Mouse (Mus musculus): Measurements from ENCODE around the gene Aunip.

Gene Aunip

DNA sequence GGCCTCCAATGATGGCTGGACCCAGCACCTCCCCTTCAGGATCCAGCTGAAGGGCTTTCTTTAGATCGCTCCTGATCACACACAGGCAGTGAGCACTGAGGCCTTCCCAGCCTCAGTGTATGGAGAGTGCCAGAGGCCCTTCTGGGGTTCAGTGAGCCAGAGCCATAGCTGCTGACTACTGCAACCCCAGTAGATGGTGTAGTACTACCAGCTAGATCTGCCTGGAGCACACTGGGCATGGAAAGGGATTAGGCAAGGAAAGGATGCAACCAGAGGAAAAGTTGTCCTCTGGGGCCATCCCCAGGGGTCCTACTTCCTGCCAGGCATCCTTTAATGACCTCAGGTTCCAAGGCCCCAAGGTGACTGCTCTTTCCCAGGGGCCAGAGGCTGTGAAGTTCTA lies 42.8 kb downstream of the Aunip start:
- DNase-seq (ENCODE audit: low spot score), result no peak

- peak; percentile 46 for DNase-seq (ENCODE audit: low spot score)
Observed at GRCm38 (mm10) chr4:134555956-134556580, 45.3 kb downstream of the Aunip start.

DNA sequence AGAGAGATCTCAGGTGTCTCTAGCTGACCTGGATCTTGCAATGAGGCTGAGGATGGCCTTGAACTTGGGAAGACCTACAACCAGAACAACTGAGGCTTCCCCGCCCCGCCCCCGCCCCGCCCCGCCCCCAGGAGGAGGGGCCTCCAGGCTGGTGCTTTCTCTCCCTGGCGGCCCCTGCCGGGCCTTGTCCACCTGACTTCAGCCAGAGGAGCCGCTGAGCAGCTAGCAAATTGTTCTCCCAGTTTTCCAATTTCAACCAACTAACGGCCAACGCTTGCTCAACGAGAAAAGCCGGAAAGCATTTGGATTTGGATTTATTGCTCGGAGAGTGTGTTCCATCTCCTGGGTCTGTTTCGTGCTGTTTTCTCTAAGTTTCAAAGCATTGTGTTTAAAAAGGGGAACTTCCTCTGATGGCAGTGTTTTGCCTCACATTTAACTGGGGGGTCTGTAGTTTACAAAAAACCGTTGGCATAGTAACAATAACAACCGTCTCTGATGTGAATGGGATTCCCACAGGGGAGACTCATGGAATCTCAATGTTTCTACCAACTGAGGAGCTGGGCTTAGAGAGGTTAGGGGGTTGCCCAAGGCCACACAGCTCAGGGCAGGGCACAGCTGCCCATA lies 46.9 kb downstream of the Aunip start:
- no peak for DNase-seq (ENCODE audit: low spot score)

DNA sequence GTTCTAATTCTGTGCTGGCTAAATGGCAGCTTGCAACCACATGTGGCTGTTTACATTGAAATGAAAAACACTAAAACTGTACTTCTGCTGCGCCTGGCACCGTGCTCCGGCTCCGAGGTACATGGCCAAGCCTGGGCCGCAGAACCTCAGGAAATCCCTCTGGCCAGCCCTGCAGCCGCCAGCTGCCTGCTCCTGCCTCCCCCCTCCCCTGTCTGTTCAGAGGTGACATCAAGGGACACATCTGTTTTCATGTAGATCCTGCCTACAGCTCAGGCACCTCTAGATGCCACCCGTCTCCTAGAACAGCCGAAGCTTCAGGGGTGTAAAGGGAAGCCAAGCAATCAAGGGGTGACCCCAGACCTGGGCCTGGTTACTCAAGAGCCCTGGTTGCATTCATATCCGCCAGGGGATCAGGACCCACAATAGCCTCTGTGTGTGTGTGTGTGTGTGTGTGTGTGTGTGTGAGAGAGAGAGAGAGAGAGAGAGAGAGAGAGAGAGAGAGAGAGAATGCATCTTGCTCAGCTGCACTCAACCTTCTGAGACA lies 47.8 kb downstream of the Aunip start:
- DNase-seq (ENCODE audit: low spot score), result no peak

DNA sequence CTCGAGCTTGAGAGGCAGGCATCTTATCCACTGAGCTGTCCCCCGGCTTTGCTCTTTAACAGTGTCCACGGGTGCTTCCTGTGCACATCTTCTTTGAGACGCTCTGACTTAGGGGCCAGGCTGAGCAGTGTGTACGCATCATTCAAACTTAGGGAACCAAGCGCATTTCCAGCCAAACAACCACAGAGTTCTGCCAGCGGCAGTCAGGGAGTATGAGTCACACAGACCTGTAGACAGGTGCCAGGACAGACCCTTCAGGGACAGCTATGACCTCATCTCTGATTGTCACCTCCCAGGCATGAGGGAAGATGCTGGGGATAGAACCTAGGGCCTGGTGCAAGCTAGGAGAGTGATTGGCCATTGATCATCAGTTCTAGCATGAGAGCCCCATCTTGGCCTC lies 48.4 kb downstream of the Aunip start:
- no peak for DNase-seq (ENCODE audit: low spot score)

DNA sequence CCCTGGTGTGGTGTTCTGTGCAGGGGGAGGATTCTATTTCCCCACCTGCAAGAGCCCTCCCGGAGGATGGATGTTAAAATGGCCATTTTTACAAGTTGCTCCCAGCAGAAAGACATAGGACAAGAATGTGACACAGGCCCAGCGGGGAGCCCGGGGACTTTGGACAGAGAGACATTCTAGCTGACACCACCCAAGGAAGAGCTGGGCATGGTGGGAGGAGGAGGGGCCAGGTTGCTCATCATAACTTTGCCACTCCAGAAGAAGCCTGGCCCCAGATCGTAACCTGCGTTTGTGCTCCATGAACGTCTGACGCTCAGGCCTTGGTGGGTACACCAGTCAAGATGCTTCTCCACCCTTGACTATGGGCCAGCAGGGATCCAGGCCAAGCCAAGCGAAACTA lies 49.9 kb downstream of the Aunip start:
- DNase-seq (ENCODE audit: low spot score), result no peak

DNA sequence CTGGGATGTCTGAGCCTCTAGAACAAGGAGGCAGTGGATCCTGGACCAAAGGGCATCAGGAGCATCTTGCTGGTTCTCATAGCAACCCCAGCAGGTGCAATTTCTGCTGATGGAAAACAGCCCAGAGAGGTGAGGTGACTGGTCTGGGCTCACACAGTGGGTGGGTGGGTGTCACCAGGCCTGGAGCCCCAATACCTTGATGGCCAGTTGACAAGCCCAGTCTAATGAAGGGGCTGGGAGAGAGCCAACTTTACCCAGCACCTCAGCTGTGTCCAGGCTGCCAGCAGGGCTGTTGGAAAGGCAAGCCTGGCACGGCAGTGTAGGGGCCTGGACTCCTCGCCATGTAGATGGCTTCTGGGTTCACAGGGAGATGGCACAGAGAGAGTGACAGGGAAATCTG lies 51.2 kb downstream of the Aunip start:
- no peak for DNase-seq (ENCODE audit: low spot score)

DNA sequence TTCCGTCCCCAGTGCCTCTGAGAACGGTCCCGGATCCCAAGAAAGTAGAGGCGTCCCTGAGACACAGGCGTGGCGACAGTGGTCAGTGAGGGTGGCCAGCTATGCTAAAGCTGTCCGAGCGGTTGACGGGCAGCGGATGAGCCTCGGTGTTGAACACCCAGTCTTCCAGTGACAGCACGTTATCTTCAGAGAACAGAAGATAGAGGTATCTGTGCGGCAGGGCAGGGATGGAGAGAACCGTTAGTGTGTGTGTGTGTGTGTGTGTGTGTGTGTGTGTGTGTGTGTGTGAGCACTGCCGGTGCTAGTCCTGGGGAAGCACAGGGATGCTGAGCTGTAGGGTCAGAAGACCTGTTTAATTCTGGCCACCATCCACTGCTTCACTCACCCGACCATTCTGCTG lies 52.8 kb downstream of the Aunip start:
- no peak for DNase-seq (ENCODE audit: low spot score)

DNA sequence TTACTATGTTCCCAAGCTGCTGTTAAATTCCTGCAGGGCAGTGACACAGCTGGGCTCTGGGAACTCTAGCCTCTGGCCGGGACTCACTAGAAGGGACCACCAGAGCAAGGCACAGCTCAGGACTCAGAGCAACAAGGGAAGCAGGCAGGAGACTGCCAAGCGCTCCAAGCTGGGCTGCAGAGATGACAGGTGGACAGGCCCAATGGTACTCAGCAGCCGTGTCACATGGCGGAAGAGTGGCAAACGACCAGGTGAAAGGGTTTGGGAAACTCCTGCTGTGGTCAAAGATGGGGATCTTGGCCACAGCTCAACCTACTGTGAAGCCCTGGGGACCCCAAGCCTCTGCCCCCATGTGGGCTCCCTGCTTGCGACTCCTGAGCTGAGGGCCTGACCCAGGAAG lies 53.3 kb downstream of the Aunip start:
- DNase-seq (ENCODE audit: low spot score), result no peak

DNA sequence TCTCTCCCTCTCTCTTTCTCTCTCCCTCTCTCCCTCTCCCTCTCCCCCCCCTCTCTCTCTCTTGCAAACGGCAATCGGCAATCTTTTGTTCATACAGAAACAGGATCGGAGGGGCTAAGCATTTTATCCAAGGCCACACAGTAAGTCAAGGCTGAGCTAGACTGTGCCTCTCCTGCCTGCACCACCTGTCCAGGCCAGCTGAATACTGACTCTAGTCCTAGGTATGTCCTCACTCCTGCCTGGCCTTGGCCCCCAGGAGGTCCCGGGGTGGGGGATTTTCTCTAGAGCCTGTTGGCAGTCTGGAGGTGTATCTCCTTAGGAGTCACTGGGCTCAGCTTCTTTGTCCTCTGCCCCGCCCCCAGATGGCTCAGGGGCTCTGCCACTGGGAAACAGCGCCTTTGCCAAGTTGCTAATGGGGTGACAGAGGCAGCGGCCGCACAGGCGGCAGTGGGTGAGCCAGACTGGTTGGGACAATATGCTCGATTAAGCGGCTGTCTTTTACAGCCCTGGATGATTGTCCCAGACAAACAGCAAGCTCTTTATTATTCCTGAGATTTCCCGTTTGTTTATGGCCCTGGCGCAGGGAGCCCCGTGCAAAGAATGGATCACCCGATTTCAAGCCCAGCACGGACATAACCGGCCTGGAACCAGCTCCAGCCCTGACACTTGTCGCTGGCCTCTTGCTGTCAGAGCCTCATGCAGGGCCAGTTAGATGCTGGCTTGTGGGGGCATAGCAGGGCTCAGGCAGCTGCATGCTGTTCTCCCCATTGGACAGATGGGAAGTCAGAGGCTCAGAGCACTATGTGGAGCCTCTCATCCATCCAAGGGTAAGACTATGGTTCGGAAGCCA lies 56.8 kb downstream of the Aunip start:
- peak; percentile 41 for DNase-seq (ENCODE audit: low spot score)

GRCm38 (mm10) chr4:134569205-134569604 lies 58.4 kb downstream of the Aunip start:
- DNase-seq (ENCODE audit: low spot score), result no peak

DNA sequence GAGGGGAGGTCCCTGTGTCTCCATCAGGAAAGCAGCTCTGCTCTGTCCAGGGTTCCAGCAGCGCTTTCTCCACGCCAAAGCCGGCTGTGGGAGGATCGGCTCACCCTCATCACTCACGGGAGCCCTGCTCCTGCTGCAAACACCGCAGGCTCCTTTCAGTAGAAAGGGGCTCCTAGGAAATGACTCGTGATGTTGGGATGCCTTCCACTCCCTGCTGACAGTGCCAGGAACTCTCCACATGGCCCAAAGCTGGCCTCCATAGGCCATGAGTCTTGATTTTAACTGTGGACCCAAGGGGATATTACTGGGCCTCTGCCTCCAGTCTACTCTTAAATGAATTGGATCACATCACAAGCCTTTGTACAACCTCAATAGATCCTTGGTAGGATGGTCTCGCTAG lies 59.0 kb downstream of the Aunip start:
- DNase-seq (ENCODE audit: low spot score), result no peak

DNA sequence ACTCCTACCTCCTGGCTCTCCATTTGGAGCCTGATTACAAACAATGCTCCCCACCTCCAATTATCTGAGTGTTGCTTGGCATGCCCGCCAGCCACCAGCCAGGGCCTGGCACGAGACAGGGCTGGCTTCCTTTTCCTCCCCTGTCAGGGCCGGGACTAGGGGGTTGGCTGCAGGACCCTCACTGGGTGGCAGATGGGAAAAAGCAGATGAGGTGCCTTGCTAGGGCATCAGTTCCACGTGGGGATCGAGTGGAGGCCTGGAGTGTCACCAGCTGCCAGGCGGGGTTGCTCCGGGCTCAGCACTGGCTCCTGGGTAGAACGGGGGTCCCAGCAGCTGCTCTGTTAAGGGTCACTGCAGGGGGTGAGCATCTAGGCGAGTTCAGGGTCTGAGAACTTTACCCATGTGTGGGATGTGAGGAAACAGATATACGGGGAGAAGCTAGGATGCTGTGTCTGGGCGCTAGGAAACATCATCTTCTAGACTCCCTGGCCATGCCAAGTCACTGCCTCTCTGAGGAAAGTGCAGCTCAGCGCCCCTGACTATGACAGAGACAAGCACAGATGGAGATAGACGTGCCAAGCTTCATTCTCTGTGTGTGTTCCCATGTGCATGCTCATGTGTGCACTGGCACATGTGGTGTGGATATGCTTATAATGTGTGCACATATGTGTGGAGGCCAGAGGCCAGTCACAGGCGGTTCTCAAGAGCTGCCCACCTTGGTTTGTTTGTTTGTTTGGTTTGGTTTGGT lies 60.1 kb downstream of the Aunip start:
- DNase-seq (ENCODE audit: low spot score), result no peak

GRCm38 (mm10) chr4:134572449-134573300 lies 61.9 kb downstream of the Aunip start:
- no peak for DNase-seq (ENCODE audit: low spot score)
